Mouse (Mus musculus): ENCODE results near the gene Atp6v1d. TPM values are rescaled to one million over a fixed set of nuclear protein-coding genes. Genes with fewer than 3 reads are reported as not detected.
A peak's percentile ranks its signal among the peaks of the same experiment; 100 is the strongest.

The Atp6v1d gene
- 77.8 and 83.9 TPM in 2 replicates for polyA plus RNA-seq (2011; ENCODE audit: insufficient read depth, insufficient read length, low read depth, missing spikeins)

DNA sequence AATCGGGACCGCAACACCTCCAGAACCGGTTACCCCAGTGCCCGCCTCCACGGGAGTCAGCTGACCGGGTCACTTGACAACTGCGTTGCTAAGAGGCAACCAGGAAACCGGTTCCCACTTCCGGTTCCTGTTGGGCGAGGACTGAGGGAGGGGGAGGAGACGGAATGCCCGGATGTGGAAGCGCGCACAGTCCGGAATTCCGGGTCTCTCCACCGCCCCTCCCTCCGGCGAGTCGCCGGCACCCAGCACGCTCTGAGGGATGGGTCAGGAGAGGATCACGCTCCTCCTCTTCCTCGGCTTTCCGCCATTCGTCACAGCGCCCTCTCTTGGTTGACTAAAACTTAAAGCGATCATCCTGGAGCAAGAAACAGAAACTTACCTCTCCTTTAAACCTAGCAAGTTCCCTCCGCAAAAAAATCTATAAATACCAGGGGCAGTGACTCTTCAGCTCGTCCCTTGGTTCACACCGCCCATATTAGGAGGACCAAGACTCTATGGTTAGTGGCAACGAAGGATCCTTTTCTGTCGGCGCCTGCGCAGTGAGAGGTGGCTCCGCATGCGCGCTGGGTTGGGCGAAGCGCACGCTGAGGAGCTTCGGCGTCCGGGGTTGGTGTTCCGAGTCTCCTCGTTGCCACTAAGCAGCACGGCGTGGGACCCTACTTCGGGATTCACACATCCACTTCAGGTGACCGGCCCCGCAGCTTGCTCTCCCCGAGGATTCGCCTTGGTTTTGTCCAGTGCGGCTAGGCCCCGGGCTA, at the start of gene Atp6v1d, which contains the start of gene Eif2s1:
Atp6v1d (minus strand) TSS at position 143 of the 758 bp plus-strand sequence.
Eif2s1 (plus strand) TSS at position 324 of the 758 bp plus-strand sequence.
- H3K9ac ChIP-seq (ENCODE audit: low read depth, poor library complexity, severe bottlenecking), result peak within 1 kb of the TSS; percentile 87
- H3K27ac ChIP-seq (ENCODE audit: insufficient read depth, low read length), result peak within 1 kb of the TSS; percentile 60
- H3K4me3 ChIP-seq (ENCODE audit: low read depth, low read length), result peak within 1 kb of the TSS; percentile 98
- peaks cover 10% of the 10 kb centered on the region for H3K36me3 ChIP-seq (ENCODE audit: control insufficient read depth, insufficient read depth, low read length, poor library complexity, severe bottlenecking)
- no peaks in the 10 kb centered on the region for H3K9me3 ChIP-seq (replicated peaks; ENCODE audit: control insufficient read depth, insufficient read depth, low read length, poor library complexity, severe bottlenecking)
- peak; percentile 46 for TF ChIP-seq POLR2A (IDR thresholded peaks at IDR 0.05; ENCODE audit: insufficient read depth, low read length)
- TF ChIP-seq CTCF (IDR thresholded peaks at IDR 0.05; ENCODE audit: low read depth, low read length), result peak; percentile 64
- TF ChIP-seq EP300 (IDR thresholded peaks at IDR 0.05; ENCODE audit: insufficient read depth, low read depth, low read length), result 0 out of 2 replicates have a peak, but pooled peaks have one; percentile 42
- no peaks in the 10 kb centered on the region for H3K4me1 ChIP-seq (ENCODE audit: control insufficient read depth, insufficient read depth, low read length)
- no peaks in the 10 kb centered on the region for H3K27me3 ChIP-seq (ENCODE audit: control insufficient read depth, insufficient read depth, low read length, poor library complexity, severe bottlenecking)

DNA sequence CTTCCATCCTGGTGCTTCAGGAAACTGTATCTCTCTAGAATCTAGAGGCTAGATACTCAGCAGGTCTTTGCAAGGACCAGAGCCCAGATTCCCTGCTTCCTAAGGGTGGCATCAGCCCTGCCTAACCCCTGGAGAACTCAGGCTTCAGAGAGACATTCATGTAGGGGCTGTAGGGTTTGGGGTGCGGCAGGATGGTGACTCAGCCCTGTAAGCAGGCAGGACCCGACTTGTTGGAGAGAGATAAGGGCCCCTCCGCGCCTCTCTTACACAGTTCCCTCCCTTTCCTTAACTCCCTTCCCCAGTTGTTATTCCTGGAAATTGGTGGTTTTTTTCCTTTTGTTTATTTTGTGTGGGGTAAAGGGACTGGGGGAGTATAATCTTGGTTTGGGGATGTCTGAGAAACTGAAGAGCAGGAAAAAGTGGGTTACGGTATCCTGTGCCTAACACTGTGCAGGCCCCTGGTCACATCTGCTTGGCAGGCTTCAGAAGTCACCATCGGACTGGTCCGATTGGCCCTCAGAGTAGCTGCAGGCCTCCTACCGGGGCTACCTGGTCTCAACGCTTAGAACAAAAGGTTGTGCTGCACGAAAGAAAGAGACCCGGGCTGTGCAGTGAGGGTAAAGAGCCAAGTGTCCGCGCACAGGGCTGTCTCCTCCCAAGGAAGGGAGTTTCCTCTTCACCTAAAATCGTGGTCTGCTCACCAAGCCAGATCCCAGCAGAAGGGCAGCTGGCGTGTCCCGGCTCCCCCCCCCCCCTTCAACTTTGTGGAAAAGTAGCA, 49.4 kb upstream of the Atp6v1d start:
- Histone ChIP-seq H3K4me3 (ENCODE audit: low read depth, low read length) (no peak overlapping the region), H3K36me3 (ENCODE audit: control insufficient read depth, insufficient read depth, low read length, poor library complexity, severe bottlenecking) (no peaks in the 10 kb centered on the region), H3K27me3 (ENCODE audit: control insufficient read depth, insufficient read depth, low read length, poor library complexity, severe bottlenecking) (peaks cover 5% of the 10 kb centered on the region; the same call in 1 of the 2 replicates), H3K9me3 (replicated peaks; ENCODE audit: control insufficient read depth, insufficient read depth, low read length, poor library complexity, severe bottlenecking) (peaks cover 7% of the 10 kb centered on the region; the same call in 1 of the 2 replicates), H3K27ac (ENCODE audit: insufficient read depth, low read length) (no peak overlapping the region), H3K9ac (ENCODE audit: low read depth, poor library complexity, severe bottlenecking) (peak overlapping the region; percentile 2; the same call in 1 of the 2 replicates), H3K4me1 (ENCODE audit: control insufficient read depth, insufficient read depth, low read length) (peaks cover 2% of the 10 kb centered on the region)
- TF ChIP-seq CTCF (IDR thresholded peaks at IDR 0.05; ENCODE audit: low read depth, low read length) (no peak), EP300 (IDR thresholded peaks at IDR 0.05; ENCODE audit: insufficient read depth, low read depth, low read length) (no peak), POLR2A (IDR thresholded peaks at IDR 0.05; ENCODE audit: insufficient read depth, low read length) (no peak)

DNA sequence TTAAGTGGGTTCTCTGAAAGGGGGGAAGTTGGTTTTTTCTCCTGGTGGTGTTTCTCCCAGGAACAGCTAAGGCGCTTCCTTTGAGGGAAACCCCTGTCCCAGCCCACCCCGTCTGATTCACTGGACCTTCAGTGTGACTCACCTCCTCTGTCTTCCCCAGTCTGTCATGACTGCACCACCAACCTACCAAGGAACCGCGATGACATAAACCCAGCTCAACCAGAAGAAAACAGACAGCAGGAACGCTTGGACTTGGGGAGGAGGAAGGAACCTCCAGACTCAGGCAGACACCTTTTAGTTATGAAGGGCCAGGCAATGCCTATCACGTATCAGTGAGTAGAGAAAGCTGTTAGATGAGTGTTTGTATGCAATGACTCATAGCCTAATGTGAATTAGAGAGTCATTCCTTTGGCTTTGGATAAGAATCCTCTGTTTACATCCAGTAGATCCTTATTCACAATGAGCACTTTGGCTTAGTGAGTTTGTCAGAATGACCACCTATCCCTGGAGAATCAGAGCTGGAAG, 46.7 kb upstream of the Atp6v1d start:
- no peak overlapping the region for H3K4me3 ChIP-seq (ENCODE audit: low read depth, low read length)
- peaks cover 7% of the 10 kb centered on the region; the same call in 1 of the 2 replicates for H3K9me3 ChIP-seq (replicated peaks; ENCODE audit: control insufficient read depth, insufficient read depth, low read length, poor library complexity, severe bottlenecking)
- H3K36me3 ChIP-seq (ENCODE audit: control insufficient read depth, insufficient read depth, low read length, poor library complexity, severe bottlenecking), result no peaks in the 10 kb centered on the region
- no peak overlapping the region for H3K27ac ChIP-seq (ENCODE audit: insufficient read depth, low read length)
- peaks cover 2% of the 10 kb centered on the region for H3K4me1 ChIP-seq (ENCODE audit: control insufficient read depth, insufficient read depth, low read length)
- H3K27me3 ChIP-seq (ENCODE audit: control insufficient read depth, insufficient read depth, low read length, poor library complexity, severe bottlenecking), result peaks cover 5% of the 10 kb centered on the region; the same call in 1 of the 2 replicates
- no peak overlapping the region for H3K9ac ChIP-seq (ENCODE audit: low read depth, poor library complexity, severe bottlenecking)
- TF ChIP-seq EP300 (IDR thresholded peaks at IDR 0.05; ENCODE audit: insufficient read depth, low read depth, low read length) (no peak), POLR2A (IDR thresholded peaks at IDR 0.05; ENCODE audit: insufficient read depth, low read length) (no peak)

DNA sequence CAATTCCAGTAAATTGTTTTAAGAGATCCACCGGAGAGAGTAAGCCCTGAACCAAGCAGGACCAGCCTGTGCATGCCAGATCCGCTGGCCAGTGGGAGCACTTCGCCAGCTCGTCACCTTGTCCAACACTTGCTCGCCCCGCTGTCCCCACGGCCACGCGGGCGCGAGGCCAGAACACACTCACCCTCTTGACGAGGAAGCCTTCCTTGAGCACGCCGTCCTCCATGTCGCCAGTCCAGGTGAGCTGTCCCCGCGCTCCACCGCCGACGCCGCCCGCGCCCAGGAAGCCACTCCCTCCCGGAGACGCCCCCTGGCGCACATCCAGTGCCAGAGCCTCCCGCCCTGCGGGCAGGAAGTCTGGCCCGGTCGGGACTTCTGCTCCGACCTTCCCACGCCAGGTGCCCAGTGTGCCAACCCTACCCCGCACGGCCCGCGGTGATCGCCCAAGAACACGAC, 45.3 kb upstream of the Atp6v1d start, which contains the start of gene Plek2:
Plek2 (minus strand) TSS at position 258 of the 456 bp plus-strand sequence.
- peak within 1 kb of the TSS; percentile 64 for H3K4me3 ChIP-seq (ENCODE audit: low read depth, low read length)
- H3K9ac ChIP-seq (ENCODE audit: low read depth, poor library complexity, severe bottlenecking), result 0 out of 2 replicates have a peak within 1 kb of the TSS, but pooled peaks have one; percentile 3
- TF ChIP-seq EP300 (IDR thresholded peaks at IDR 0.05; ENCODE audit: insufficient read depth, low read depth, low read length) (no peak), CTCF (IDR thresholded peaks at IDR 0.05; ENCODE audit: low read depth, low read length) (peak; percentile 20)
- peaks cover 2% of the 10 kb centered on the region for H3K4me1 ChIP-seq (ENCODE audit: control insufficient read depth, insufficient read depth, low read length)
- H3K27ac ChIP-seq (ENCODE audit: insufficient read depth, low read length), result no peak within 1 kb of the TSS
- H3K36me3 ChIP-seq (ENCODE audit: control insufficient read depth, insufficient read depth, low read length, poor library complexity, severe bottlenecking), result no peaks in the 10 kb centered on the region
- H3K27me3 ChIP-seq (ENCODE audit: control insufficient read depth, insufficient read depth, low read length, poor library complexity, severe bottlenecking), result no peaks in the 10 kb centered on the region
- peaks cover 7% of the 10 kb centered on the region; the same call in 1 of the 2 replicates for H3K9me3 ChIP-seq (replicated peaks; ENCODE audit: control insufficient read depth, insufficient read depth, low read length, poor library complexity, severe bottlenecking)

DNA sequence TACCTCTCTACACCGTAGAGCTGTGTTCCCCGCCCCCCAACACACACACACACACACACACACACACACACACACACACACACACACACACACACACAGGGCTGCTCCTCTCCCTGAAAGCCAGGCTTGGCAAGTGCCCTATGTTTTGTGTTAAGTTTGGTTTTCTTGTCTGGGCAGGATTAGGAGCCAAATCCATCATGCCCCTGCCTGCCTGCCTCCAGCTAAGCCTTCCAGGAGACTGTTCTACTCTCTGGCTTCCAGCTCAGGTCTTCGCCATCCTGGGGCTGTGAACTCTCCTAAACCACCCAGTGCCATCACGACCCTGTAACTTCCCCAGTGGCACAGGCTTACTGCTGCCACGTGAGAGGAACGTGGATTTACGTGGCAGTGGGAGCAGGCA, 43.1 kb upstream of the Atp6v1d start:
- Histone ChIP-seq H3K9ac (ENCODE audit: low read depth, poor library complexity, severe bottlenecking) (no peak overlapping the region), H3K4me3 (ENCODE audit: low read depth, low read length) (no peak overlapping the region), H3K4me1 (ENCODE audit: control insufficient read depth, insufficient read depth, low read length) (no peaks in the 10 kb centered on the region), H3K36me3 (ENCODE audit: control insufficient read depth, insufficient read depth, low read length, poor library complexity, severe bottlenecking) (no peaks in the 10 kb centered on the region), H3K27me3 (ENCODE audit: control insufficient read depth, insufficient read depth, low read length, poor library complexity, severe bottlenecking) (no peaks in the 10 kb centered on the region), H3K9me3 (replicated peaks; ENCODE audit: control insufficient read depth, insufficient read depth, low read length, poor library complexity, severe bottlenecking) (peaks cover 7% of the 10 kb centered on the region; the same call in 1 of the 2 replicates), H3K27ac (ENCODE audit: insufficient read depth, low read length) (no peak overlapping the region)
- TF ChIP-seq POLR2A (IDR thresholded peaks at IDR 0.05; ENCODE audit: insufficient read depth, low read length) (no peak), CTCF (IDR thresholded peaks at IDR 0.05; ENCODE audit: low read depth, low read length) (no peak), EP300 (IDR thresholded peaks at IDR 0.05; ENCODE audit: insufficient read depth, low read depth, low read length) (no peak)
